Mouse (Mus musculus): ENCODE measurements around the gene F5.

DNA sequence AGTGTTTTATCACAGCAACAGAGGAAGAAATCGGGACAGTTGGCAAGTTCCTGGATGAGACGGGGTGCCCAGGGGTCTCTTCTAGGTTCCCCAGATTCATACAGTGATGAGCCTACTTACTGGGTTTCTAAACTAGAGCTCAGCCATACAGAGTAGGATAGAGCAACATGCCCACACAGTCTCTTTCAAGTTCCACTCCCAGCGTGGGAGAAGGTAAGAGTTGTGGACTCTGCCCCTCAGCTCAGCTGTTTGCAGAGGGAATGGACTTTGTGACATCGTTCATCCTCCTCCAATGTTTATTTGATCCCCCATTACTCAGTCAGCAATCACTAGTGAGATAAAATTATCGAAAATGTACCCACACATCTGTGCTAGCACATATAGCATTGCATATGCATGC, 11.1 kb downstream of the F5 start:
- TF ChIP-seq CTCF (IDR thresholded peaks at IDR 0.05; ENCODE audit: control insufficient read depth, insufficient read depth, insufficient replicate concordance, low read depth, low read length) (no peak), POLR2A (IDR thresholded peaks at IDR 0.05; ENCODE audit: control insufficient read depth, low read depth, low read length) (no peak)

Data from testis, adult 2 months (tissue).